Mouse (Mus musculus) lung, adult 2 months (tissue): Measurements from ENCODE around the gene Krt35.

Source experiments
- CTCF ChIP-seq: fragments of 200-500 bp; IDR thresholded peaks from 2 replicates; pipeline ENCODE4 v1.5.1; 2011; ENCODE audit warnings: mild to moderate bottlenecking, low read length, control low read depth; ENCODE audit not compliant: insufficient read depth
- POLR2A ChIP-seq: fragments of 200-500 bp; IDR thresholded peaks from 2 replicates; pipeline ENCODE4 v1.6.1; 2011; ENCODE audit warnings: low read depth, mild to moderate bottlenecking, control low read depth, low read length, borderline replicate concordance; ENCODE audit errors: extremely low read depth

DNA sequence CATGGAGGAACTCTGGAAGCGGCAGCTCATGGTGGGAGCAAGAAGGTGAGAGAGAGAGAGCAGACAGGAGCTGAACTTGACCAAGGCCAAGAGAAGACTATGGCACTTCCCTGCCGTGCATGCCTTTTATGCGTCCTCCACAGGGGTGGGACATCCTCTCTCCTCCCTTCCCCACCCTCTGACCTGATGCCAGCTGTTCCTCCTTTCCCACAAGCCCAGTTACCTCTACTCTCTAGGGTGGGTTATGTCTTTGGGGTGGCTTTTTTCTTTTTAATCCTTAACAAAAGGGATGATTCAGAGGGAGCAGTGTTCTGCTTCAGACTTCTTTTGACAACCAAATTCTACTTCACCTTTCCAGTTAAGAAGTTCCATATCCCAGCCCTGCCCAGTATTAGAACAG is 25.4 kb upstream of the Krt35 start, which contains the start of gene Krt13:
- TF ChIP-seq POLR2A (no peak), CTCF (no peak)
